Mouse (Mus musculus): Measurements from ENCODE around the gene Gm28053. TPM values are rescaled to one million over a fixed set of nuclear protein-coding genes. Genes with fewer than 3 reads are reported as not detected.

Gm28053 gene
- polyA plus RNA-seq, 1 experiment: not detected

GRCm38 (mm10) chr6:48785189-48785588 lies 66.8 kb downstream of the Gm28053 start:
- peak; percentile 92 for DNase-seq
- Histone ChIP-seq H3K4me3 (ENCODE audit: insufficient read depth, low read depth, low read length) (no peak overlapping the region), H3K36me3 (ENCODE audit: control insufficient read depth, insufficient read depth, low read length) (no peaks in the 10 kb centered on the region), H3K4me1 (ENCODE audit: control insufficient read depth, insufficient read depth, low read length) (peaks cover 5% of the 10 kb centered on the region; the same call in 1 of the 2 replicates), H3K27me3 (replicated peaks; ENCODE audit: control insufficient read depth, insufficient read depth, low read length) (no peaks in the 10 kb centered on the region), H3K27ac (ENCODE audit: insufficient read depth, low read depth, low read length) (peak overlapping the region; percentile 80)
- 22% methylated on average over 1 of the region's 1 CpGs for WGBS
- no peak for TF ChIP-seq POLR2A (IDR thresholded peaks at IDR 0.05; ENCODE audit: low read depth, low read length)
- TF ChIP-seq CTCF (conservative IDR thresholded peaks at IDR 0.05; ENCODE audit: insufficient read depth, insufficient read length, low read depth, low read length): no peak

GRCm38 (mm10) chr6:48785601-48786000 lies 67.2 kb downstream of the Gm28053 start:
- WGBS: 70% methylated on average over 2 of the region's 2 CpGs

GRCm38 (mm10) chr6:48787867-48788266 lies 69.5 kb downstream of the Gm28053 start:
- WGBS: 82% methylated on average over 2 of the region's 2 CpGs
- Histone ChIP-seq H3K4me1 (ENCODE audit: control insufficient read depth, insufficient read depth, low read length) (peaks cover 5% of the 10 kb centered on the region; the same call in 1 of the 2 replicates), H3K27ac (ENCODE audit: insufficient read depth, low read depth, low read length) (no peak overlapping the region), H3K4me3 (ENCODE audit: insufficient read depth, low read depth, low read length) (no peak overlapping the region), H3K36me3 (ENCODE audit: control insufficient read depth, insufficient read depth, low read length) (no peaks in the 10 kb centered on the region), H3K27me3 (replicated peaks; ENCODE audit: control insufficient read depth, insufficient read depth, low read length) (no peaks in the 10 kb centered on the region)
- no peak for TF ChIP-seq CTCF (conservative IDR thresholded peaks at IDR 0.05; ENCODE audit: insufficient read depth, insufficient read length, low read depth, low read length)
- no peak for TF ChIP-seq POLR2A (IDR thresholded peaks at IDR 0.05; ENCODE audit: low read depth, low read length)
- no peak for DNase-seq

More at GRCm38 (mm10) chr6:48785601-48786000, 67.2 kb downstream of the Gm28053 start:
- TF ChIP-seq POLR2A (IDR thresholded peaks at IDR 0.05; ENCODE audit: low read depth, low read length) (no peak), CTCF (conservative IDR thresholded peaks at IDR 0.05; ENCODE audit: insufficient read depth, insufficient read length, low read depth, low read length) (no peak)
- peak; percentile 46 for DNase-seq
- H3K36me3 ChIP-seq (ENCODE audit: control insufficient read depth, insufficient read depth, low read length): no peaks in the 10 kb centered on the region
- H3K4me1 ChIP-seq (ENCODE audit: control insufficient read depth, insufficient read depth, low read length): peaks cover 5% of the 10 kb centered on the region; the same call in 1 of the 2 replicates
- H3K27me3 ChIP-seq (replicated peaks; ENCODE audit: control insufficient read depth, insufficient read depth, low read length): no peaks in the 10 kb centered on the region
- H3K27ac ChIP-seq (ENCODE audit: insufficient read depth, low read depth, low read length): peak overlapping the region; percentile 80
- H3K4me3 ChIP-seq (ENCODE audit: insufficient read depth, low read depth, low read length): no peak overlapping the region

- DNase-seq: no peak
- H3K4me1 ChIP-seq (ENCODE audit: control insufficient read depth, insufficient read depth, low read length): peaks cover 4% of the 10 kb centered on the region; the same call in 1 of the 2 replicates
- H3K4me3 ChIP-seq (ENCODE audit: insufficient read depth, low read depth, low read length): no peak overlapping the region
- 86% methylated on average over 1 of the region's 1 CpGs for WGBS
- H3K27ac ChIP-seq (ENCODE audit: insufficient read depth, low read depth, low read length): no peak overlapping the region
- no peaks in the 10 kb centered on the region for H3K36me3 ChIP-seq (ENCODE audit: control insufficient read depth, insufficient read depth, low read length)
- no peaks in the 10 kb centered on the region for H3K27me3 ChIP-seq (replicated peaks; ENCODE audit: control insufficient read depth, insufficient read depth, low read length)
- TF ChIP-seq POLR2A (IDR thresholded peaks at IDR 0.05; ENCODE audit: low read depth, low read length) (no peak), CTCF (conservative IDR thresholded peaks at IDR 0.05; ENCODE audit: insufficient read depth, insufficient read length, low read depth, low read length) (no peak)
Observed at GRCm38 (mm10) chr6:48801897-48802296, 83.5 kb downstream of the Gm28053 start.

Other genes starting within 250 kb of the Gm28053 start
- 101 and 109 TPM in 2 replicates for gene Atp6v0e2, start 181.0 kb upstream of the Gm28053 start, polyA plus RNA-seq (2012; rRNA removed)
- 35.3 and 36.5 TPM in 2 replicates for gene Lrrc61, start 163.8 kb upstream of the Gm28053 start, polyA plus RNA-seq (2012; rRNA removed)
- 87.9 and 89.2 TPM in 2 replicates for gene Rarres2, start 145.8 kb upstream of the Gm28053 start, polyA plus RNA-seq (2012; rRNA removed)
- not detected in 2 replicates for gene Gm45021, start 129.0 kb upstream of the Gm28053 start, polyA plus RNA-seq (2012; rRNA removed)
- gene Repin1, start 124.7 kb upstream of the Gm28053 start, polyA plus RNA-seq (2012; rRNA removed): 49.2 and 73.1 TPM in 2 replicates
- gene Gm44965, start 124.7 kb upstream of the Gm28053 start, polyA plus RNA-seq (2012; rRNA removed): 0.42 and 0.49 TPM in 2 replicates
- gene Zfp775, start 116.5 kb upstream of the Gm28053 start, polyA plus RNA-seq (2012; rRNA removed): 4.3 and 6.1 TPM in 2 replicates
- gene AI854703, start 91.8 kb upstream of the Gm28053 start, polyA plus RNA-seq (2012; rRNA removed): 30.9 and 37.4 TPM in 2 replicates
- gene Gimap8, start 71.4 kb upstream of the Gm28053 start, polyA plus RNA-seq (2012; rRNA removed): 6.1 and 9.1 TPM in 2 replicates
- 6.8 and 10.1 TPM in 2 replicates for gene Gimap9, start 42.5 kb upstream of the Gm28053 start, polyA plus RNA-seq (2012; rRNA removed)
- gene Gimap4, start 34.1 kb upstream of the Gm28053 start, polyA plus RNA-seq (2012; rRNA removed): 27.5 and 44.3 TPM in 2 replicates
- 14.2 and 24.0 TPM in 2 replicates for gene Gimap6, start 10.4 kb upstream of the Gm28053 start, polyA plus RNA-seq (2012; rRNA removed)
- 0.20 and 0.97 TPM in 2 replicates for gene Gimap7, start within 50 bp of the Gm28053 start, polyA plus RNA-seq (2012; rRNA removed)
- gene Gimap1, start 20.4 kb downstream of the Gm28053 start, polyA plus RNA-seq (2012; rRNA removed): 8.3 and 10.0 TPM in 2 replicates
- gene Gimap5, start 27.6 kb downstream of the Gm28053 start, polyA plus RNA-seq (2012; rRNA removed): 16.2 and 19.6 TPM in 2 replicates
- 3.1 and 10.6 TPM in 2 replicates for gene Gimap3, start 52.2 kb downstream of the Gm28053 start, polyA plus RNA-seq (2012; rRNA removed)
- gene Tmem176a, start 122.3 kb downstream of the Gm28053 start, polyA plus RNA-seq (2012; rRNA removed): 509 and 544 TPM in 2 replicates
- gene Tmem176b, start 122.9 kb downstream of the Gm28053 start, polyA plus RNA-seq (2012; rRNA removed): 1,386 and 1,411 TPM in 2 replicates
- gene Aoc1, start 154.3 kb downstream of the Gm28053 start, polyA plus RNA-seq (2012; rRNA removed): 7.3 and 7.7 TPM in 2 replicates
- not detected in 2 replicates for gene 1600015I10Rik, start 211.3 kb downstream of the Gm28053 start, polyA plus RNA-seq (2012; rRNA removed)